Mouse (Mus musculus): ENCODE measurements at regions not wholly inside any gene's neighbourhood (a gene's known extent, or its start where the extent isn't known, plus 50 kb on each side); places are given as distances from the start of the nearest gene placed in this dataset.

GRCm38 (mm10) chr15:72377201-72377600 lies 1457.2 kb upstream of the Gm6569 start:
- ATAC-seq: no peak
- no peaks in the 10 kb centered on the region for H3K27me3 ChIP-seq
- H3K9ac ChIP-seq: no peak overlapping the region
- no peak overlapping the region for H3K27ac ChIP-seq
- H3K4me3 ChIP-seq: no peak overlapping the region
- no peak overlapping the region for H3K4me2 ChIP-seq
- H3K4me1 ChIP-seq: peaks cover 12% of the 10 kb centered on the region
- H3K9me3 ChIP-seq (replicated peaks): no peaks in the 10 kb centered on the region
- no peaks in the 10 kb centered on the region for H3K36me3 ChIP-seq (ENCODE audit: poor library complexity, severe bottlenecking)

- 21% methylated on average over 4 of the region's 4 CpGs for WGBS
- H3K9me3 ChIP-seq (replicated peaks): no peaks in the 10 kb centered on the region
These were observed 1455.1 kb upstream of the Gm6569 start for GRCm38 (mm10) chr15:72379291-72379690.

GRCm38 (mm10) chr15:72381164-72381563 lies 1453.2 kb upstream of the Gm6569 start:
- Histone ChIP-seq H3K9me3 (replicated peaks) (no peaks in the 10 kb centered on the region), H3K9ac (no peak overlapping the region), H3K4me3 (no peak overlapping the region), H3K36me3 (ENCODE audit: poor library complexity, severe bottlenecking) (no peaks in the 10 kb centered on the region), H3K4me2 (no peak overlapping the region), H3K27ac (0 out of 2 replicates have a peak overlapping the region, but pooled peaks have one; percentile 71), H3K4me1 (peaks cover 27% of the 10 kb centered on the region), H3K27me3 (no peaks in the 10 kb centered on the region)
- ATAC-seq: peak; percentile 54; the same call in 1 of the 2 replicates
- WGBS: 72% methylated on average over 8 of the region's 8 CpGs

More at GRCm38 (mm10) chr15:72379291-72379690, 1455.1 kb upstream of the Gm6569 start:
- Histone ChIP-seq H3K27me3 (no peaks in the 10 kb centered on the region), H3K4me3 (no peak overlapping the region), H3K36me3 (ENCODE audit: poor library complexity, severe bottlenecking) (no peaks in the 10 kb centered on the region), H3K4me2 (no peak overlapping the region), H3K4me1 (peaks cover 27% of the 10 kb centered on the region), H3K27ac (no peak overlapping the region), H3K9ac (no peak overlapping the region)
- no peak for ATAC-seq

- Histone ChIP-seq H3K27me3 (no peaks in the 10 kb centered on the region), H3K27ac (0 out of 2 replicates have a peak overlapping the region, but pooled peaks have one; percentile 71), H3K4me1 (peaks cover 27% of the 10 kb centered on the region), H3K4me3 (no peak overlapping the region), H3K9ac (no peak overlapping the region), H3K36me3 (ENCODE audit: poor library complexity, severe bottlenecking) (no peaks in the 10 kb centered on the region), H3K4me2 (no peak overlapping the region), H3K9me3 (replicated peaks) (no peaks in the 10 kb centered on the region)
- WGBS: 58% methylated on average over 5 of the region's 5 CpGs
- ATAC-seq: no peak
These were observed 1452.6 kb upstream of the Gm6569 start for GRCm38 (mm10) chr15:72381744-72382143.

- WGBS: 36% methylated on average over 6 of the region's 6 CpGs
- Histone ChIP-seq H3K36me3 (ENCODE audit: poor library complexity, severe bottlenecking) (no peaks in the 10 kb centered on the region), H3K9me3 (replicated peaks) (no peaks in the 10 kb centered on the region), H3K4me3 (no peak overlapping the region), H3K27me3 (no peaks in the 10 kb centered on the region), H3K4me2 (no peak overlapping the region), H3K27ac (peak overlapping the region; percentile 71), H3K4me1 (peaks cover 27% of the 10 kb centered on the region), H3K9ac (no peak overlapping the region)
- peak; percentile 80 for ATAC-seq
These were observed 1451.8 kb upstream of the Gm6569 start for GRCm38 (mm10) chr15:72382521-72382920.

- H3K36me3 ChIP-seq (ENCODE audit: poor library complexity, severe bottlenecking): no peaks in the 10 kb centered on the region
- H3K4me3 ChIP-seq: no peak overlapping the region
- no peaks in the 10 kb centered on the region for H3K9me3 ChIP-seq (replicated peaks)
- H3K27me3 ChIP-seq: no peaks in the 10 kb centered on the region
- ATAC-seq: peak; percentile 57
- WGBS: 49% methylated on average over 3 of the region's 3 CpGs
- H3K27ac ChIP-seq: peak overlapping the region; percentile 71
- H3K4me2 ChIP-seq: no peak overlapping the region
- H3K4me1 ChIP-seq: peaks cover 27% of the 10 kb centered on the region
- no peak overlapping the region for H3K9ac ChIP-seq
These were observed 1451.3 kb upstream of the Gm6569 start for GRCm38 (mm10) chr15:72383062-72383461.

GRCm38 (mm10) chr15:72383470-72383869 lies 1450.9 kb upstream of the Gm6569 start:
- Histone ChIP-seq H3K4me1 (peaks cover 27% of the 10 kb centered on the region), H3K9me3 (replicated peaks) (no peaks in the 10 kb centered on the region), H3K36me3 (ENCODE audit: poor library complexity, severe bottlenecking) (no peaks in the 10 kb centered on the region), H3K27me3 (no peaks in the 10 kb centered on the region), H3K27ac (peak overlapping the region; percentile 71; the same call in 1 of the 2 replicates), H3K4me3 (no peak overlapping the region), H3K9ac (no peak overlapping the region), H3K4me2 (no peak overlapping the region)
- ATAC-seq: no peak; the same call in 1 of the 2 replicates
- 20% methylated on average over 1 of the region's 1 CpGs for WGBS

GRCm38 (mm10) chr15:72393226-72393625 lies 1441.1 kb upstream of the Gm6569 start:
- Histone ChIP-seq H3K36me3 (ENCODE audit: poor library complexity, severe bottlenecking) (no peaks in the 10 kb centered on the region), H3K27me3 (no peaks in the 10 kb centered on the region), H3K4me1 (no peaks in the 10 kb centered on the region), H3K9ac (no peak overlapping the region), H3K4me3 (no peak overlapping the region), H3K9me3 (replicated peaks) (no peaks in the 10 kb centered on the region), H3K4me2 (no peak overlapping the region), H3K27ac (no peak overlapping the region)
- 69% methylated on average over 2 of the region's 2 CpGs for WGBS
- ATAC-seq: no peak

- WGBS: 81% methylated on average over 6 of the region's 6 CpGs
- Histone ChIP-seq H3K9me3 (replicated peaks) (no peaks in the 10 kb centered on the region), H3K4me1 (no peaks in the 10 kb centered on the region), H3K27ac (no peak overlapping the region), H3K4me3 (no peak overlapping the region), H3K9ac (no peak overlapping the region), H3K27me3 (no peaks in the 10 kb centered on the region), H3K36me3 (ENCODE audit: poor library complexity, severe bottlenecking) (no peaks in the 10 kb centered on the region), H3K4me2 (no peak overlapping the region)
- ATAC-seq: no peak
These were observed 1422.4 kb upstream of the Gm6569 start for GRCm38 (mm10) chr15:72411956-72412355.

Data from forebrain, embryonic 13.5 days (tissue).